Mouse (Mus musculus) embryo, embryonic 10.5 days (tissue): ENCODE measurements around the gene Mif4gd.
"Not testable (repeated sequence)": the region's sequence is repeated elsewhere in the genome, so short reads cannot be mapped to it uniquely, and the experiment has no call there.

Experiments used
- DNase-seq: peaks from one replicate; pipeline ENCODE4 v3.0.0-alpha.2; 2015; ENCODE audit warnings: low spot score

Gene Mif4gd

GRCm38 (mm10) chr11:115612410-115613137 is at the start of gene Mif4gd:
Mif4gd (minus strand) TSS chr11:115612969.
- DNase-seq, result peak; percentile 91

- no peak for DNase-seq
Observed at GRCm38 (mm10) chr11:115660376-115660775, 47.6 kb upstream of the Mif4gd start.

- no peak for DNase-seq
Observed at GRCm38 (mm10) chr11:115658521-115658920, 45.8 kb upstream of the Mif4gd start.

GRCm38 (mm10) chr11:115654128-115654527 is 41.4 kb upstream of the Mif4gd start:
- DNase-seq, result no peak

- no peak for DNase-seq
Observed at GRCm38 (mm10) chr11:115653194-115653593, 40.4 kb upstream of the Mif4gd start.

GRCm38 (mm10) chr11:115651680-115652079 is 38.9 kb upstream of the Mif4gd start:
- DNase-seq, result no peak

- DNase-seq, result no peak
Observed at GRCm38 (mm10) chr11:115649706-115650105, 36.9 kb upstream of the Mif4gd start.

- peak; percentile 87 for DNase-seq
Observed at GRCm38 (mm10) chr11:115647459-115647858, 34.7 kb upstream of the Mif4gd start.

- no peak for DNase-seq
Observed at GRCm38 (mm10) chr11:115646439-115646838, 33.7 kb upstream of the Mif4gd start.

GRCm38 (mm10) chr11:115645498-115645897 is 32.7 kb upstream of the Mif4gd start:
- DNase-seq, result not testable (repeated sequence)

- no peak for DNase-seq
Observed at GRCm38 (mm10) chr11:115644308-115644707, 31.5 kb upstream of the Mif4gd start.

GRCm38 (mm10) chr11:115643265-115643664 is 30.5 kb upstream of the Mif4gd start:
- no peak for DNase-seq

GRCm38 (mm10) chr11:115642705-115643104 is 29.9 kb upstream of the Mif4gd start:
- no peak for DNase-seq

GRCm38 (mm10) chr11:115641664-115642036 is 28.9 kb upstream of the Mif4gd start:
- no peak for DNase-seq

- DNase-seq, result no peak
Observed at GRCm38 (mm10) chr11:115640978-115641663, 28.4 kb upstream of the Mif4gd start.

- no peak for DNase-seq
Observed at GRCm38 (mm10) chr11:115640311-115640828, 27.6 kb upstream of the Mif4gd start.

- no peak for DNase-seq
Observed at GRCm38 (mm10) chr11:115639540-115639939, 26.8 kb upstream of the Mif4gd start.

GRCm38 (mm10) chr11:115638498-115639409 is 26.0 kb upstream of the Mif4gd start:
- DNase-seq, result no peak

GRCm38 (mm10) chr11:115636960-115637359 is 24.2 kb upstream of the Mif4gd start:
- DNase-seq, result no peak

GRCm38 (mm10) chr11:115635484-115635883 is 22.7 kb upstream of the Mif4gd start:
- no peak for DNase-seq

- DNase-seq, result no peak
Observed at GRCm38 (mm10) chr11:115635041-115635440, 22.3 kb upstream of the Mif4gd start.

- peak; percentile 43 for DNase-seq
Observed at GRCm38 (mm10) chr11:115634109-115634508, 21.3 kb upstream of the Mif4gd start.
